Mouse (Mus musculus) liver, embryonic 13.5 days (tissue): ENCODE measurements around the gene Atp2a1. TPM values are rescaled to one million over a fixed set of nuclear protein-coding genes. Genes with fewer than 3 reads are reported as not detected.

Experiments
- ATAC-seq: fragments of 200-750 bp; cut with Nextera tagmentation; 2 replicates; pipeline ENCODE4 v1.8.0; 2017; ENCODE audit warnings: low read depth, mild to moderate bottlenecking, moderate number of reproducible peaks, moderate library complexity
- DNase-seq: peaks from one replicate; pipeline ENCODE4 v3.0.0; 2022
- H3K27ac ChIP-seq: fragments of 300-500 bp; sonication (generic); 2 replicates; pipeline ENCODE4 v1.5.1; 2015; ENCODE audit warnings: moderate library complexity, mild to moderate bottlenecking, inconsistent platforms
- H3K27me3 ChIP-seq: fragments of 300-500 bp; sonication (generic); 2 replicates; pipeline ENCODE4 v1.6.1; 2015; ENCODE audit warnings: mild to moderate bottlenecking, inconsistent platforms
- H3K36me3 ChIP-seq: fragments of 300-500 bp; sonication (generic); 2 replicates; pipeline ENCODE4 v1.6.1; 2015; ENCODE audit warnings: mild to moderate bottlenecking, inconsistent platforms
- H3K4me1 ChIP-seq: fragments of 300-500 bp; sonication (generic); replicated peaks from 2 replicates; pipeline ENCODE4 v1.6.1; 2015; ENCODE audit warnings: inconsistent platforms
- H3K4me2 ChIP-seq: fragments of 300-500 bp; sonication (generic); 2 replicates; pipeline ENCODE4 v1.6.1; 2015; ENCODE audit warnings: inconsistent platforms, mild to moderate bottlenecking, moderate library complexity
- H3K4me3 ChIP-seq: fragments of 300-500 bp; sonication (generic); replicated peaks from 2 replicates; pipeline ENCODE4 v1.5.1; 2015; ENCODE audit warnings: mild to moderate bottlenecking, inconsistent platforms
- H3K9ac ChIP-seq: fragments of 300-500 bp; sonication (generic); 2 replicates; pipeline ENCODE4 v1.6.1; 2015; ENCODE audit warnings: mild to moderate bottlenecking, inconsistent platforms
- H3K9me3 ChIP-seq: fragments of 300-500 bp; sonication (generic); replicated peaks from 2 replicates; pipeline ENCODE4 v1.6.1; 2016; ENCODE audit warnings: inconsistent platforms
- WGBS: fragments of 180-500 bp; shearing (Covaris S2); methylation state at CpG from one replicate; pipeline ENCODE4 v1.1.7; 2015; ENCODE audit not compliant: insufficient replicate concordance; 5-methylcytosine and 5-hydroxymethylcytosine counted together
- polyA plus RNA-seq: library from polyadenylated mRNA; unstranded; fragments of >200 nt; fragmentation: Nextera tagmentation; extraction: Ambion mirVana; gene quantifications from 2 replicates; pipeline ENCODE4 v1.2.1, GENCODE M21; 2015

Gene Atp2a1
- polyA plus RNA-seq, 1 experiment from 2014 or later, result 2.4 TPM

DNA sequence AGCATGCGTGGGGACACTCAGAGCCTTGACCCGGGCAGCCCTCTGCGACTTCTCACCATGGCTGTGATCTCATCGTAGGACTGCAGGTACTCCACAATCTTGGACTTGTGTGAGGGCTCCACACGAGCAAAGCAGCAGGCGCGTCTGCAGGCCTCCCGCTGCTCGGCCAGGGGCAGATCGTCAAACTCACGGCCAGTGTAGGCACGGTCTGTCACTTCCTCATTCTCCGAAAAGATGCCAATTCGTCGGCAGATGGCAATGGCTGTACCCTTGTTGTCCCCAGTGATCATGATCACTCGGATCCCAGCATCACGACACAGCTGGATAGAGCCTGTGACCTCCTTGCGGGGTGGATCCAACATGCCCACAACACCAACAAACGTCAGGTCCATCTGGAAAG lies 14.4 kb downstream of the Atp2a1 start:
- DNase-seq (no peak), ATAC-seq (no peak)
- H3K36me3 ChIP-seq, result peaks cover 24% of the 10 kb centered on the region
- no peaks in the 10 kb centered on the region for H3K9me3 ChIP-seq
- 72% methylated on average over 19 of the region's 19 CpGs for WGBS
- no peak overlapping the region for H3K9ac ChIP-seq
- no peak overlapping the region for H3K4me2 ChIP-seq
- no peaks in the 10 kb centered on the region for H3K27me3 ChIP-seq
- H3K27ac ChIP-seq, result no peak overlapping the region
- H3K4me1 ChIP-seq, result no peaks in the 10 kb centered on the region
- H3K4me3 ChIP-seq, result no peak overlapping the region

GRCm38 (mm10) chr7:126446217-126446616 lies 16.7 kb downstream of the Atp2a1 start:
- 90% methylated on average over 21 of the region's 21 CpGs for WGBS
- no peaks in the 10 kb centered on the region for H3K9me3 ChIP-seq

GRCm38 (mm10) chr7:126445104-126445815 lies 17.6 kb downstream of the Atp2a1 start:
- H3K4me2 ChIP-seq, result no peak overlapping the region
- H3K27me3 ChIP-seq, result no peaks in the 10 kb centered on the region
- ATAC-seq (no peak), DNase-seq (no peak)
- H3K9ac ChIP-seq, result no peak overlapping the region
- H3K36me3 ChIP-seq, result peaks cover 24% of the 10 kb centered on the region
- no peak overlapping the region for H3K27ac ChIP-seq
- 80% methylated on average over 15 of the region's 15 CpGs for WGBS
- no peaks in the 10 kb centered on the region for H3K4me1 ChIP-seq
- no peaks in the 10 kb centered on the region for H3K9me3 ChIP-seq
- no peak overlapping the region for H3K4me3 ChIP-seq

More at GRCm38 (mm10) chr7:126446217-126446616, 16.7 kb downstream of the Atp2a1 start:
- H3K27ac ChIP-seq, result no peak overlapping the region
- no peaks in the 10 kb centered on the region for H3K27me3 ChIP-seq
- no peak overlapping the region for H3K9ac ChIP-seq
- no peaks in the 10 kb centered on the region for H3K4me1 ChIP-seq
- peaks cover 24% of the 10 kb centered on the region for H3K36me3 ChIP-seq
- H3K4me3 ChIP-seq, result no peak overlapping the region
- DNase-seq, result no peak
- no peak for ATAC-seq
- no peak overlapping the region for H3K4me2 ChIP-seq

- WGBS, result 88% methylated on average over 9 of the region's 9 CpGs
- no peak for DNase-seq
Observed at GRCm38 (mm10) chr7:126444536-126444935, 18.4 kb downstream of the Atp2a1 start.

DNA sequence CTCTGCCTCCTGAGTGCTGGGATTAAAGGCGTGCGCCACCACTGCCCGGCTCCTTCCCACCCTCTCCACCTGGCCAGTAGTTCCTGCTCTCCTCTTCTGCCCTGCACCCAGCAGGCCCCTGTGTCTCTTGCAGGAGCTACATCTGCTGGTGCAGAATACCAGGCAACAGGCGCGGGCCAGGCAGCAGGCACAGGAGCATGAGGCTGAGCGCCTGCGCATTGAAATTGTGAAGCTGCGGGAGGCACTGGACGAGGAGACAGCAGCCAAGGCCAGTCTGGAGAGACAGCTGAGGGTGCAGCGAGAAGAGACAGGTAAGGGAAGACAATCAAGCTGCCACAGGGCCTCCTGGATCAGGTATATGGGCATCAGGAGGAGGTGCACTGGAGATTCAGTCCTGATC lies 18.9 kb downstream of the Atp2a1 start:
- no peak for ATAC-seq

More at GRCm38 (mm10) chr7:126444536-126444935, 18.4 kb downstream of the Atp2a1 start:
- Histone ChIP-seq H3K9ac (no peak overlapping the region; the same call in 1 of the 2 replicates), H3K36me3 (peaks cover 24% of the 10 kb centered on the region), H3K27ac (no peak overlapping the region), H3K4me3 (no peak overlapping the region), H3K4me2 (no peak overlapping the region), H3K9me3 (no peaks in the 10 kb centered on the region), H3K27me3 (no peaks in the 10 kb centered on the region), H3K4me1 (no peaks in the 10 kb centered on the region)
- ATAC-seq, result no peak

GRCm38 (mm10) chr7:126440134-126440533 lies 22.8 kb downstream of the Atp2a1 start:
- ATAC-seq (no peak), DNase-seq (no peak)
- Histone ChIP-seq H3K4me1 (no peaks in the 10 kb centered on the region), H3K4me2 (no peak overlapping the region), H3K9me3 (no peaks in the 10 kb centered on the region), H3K27me3 (no peaks in the 10 kb centered on the region), H3K9ac (no peak overlapping the region), H3K4me3 (no peak overlapping the region), H3K27ac (no peak overlapping the region), H3K36me3 (peaks cover 12% of the 10 kb centered on the region)
- WGBS, result 80% methylated on average over 9 of the region's 9 CpGs

More for the DNA sequence above, 18.9 kb downstream of the Atp2a1 start:
- no peak for DNase-seq
- Histone ChIP-seq H3K27me3 (no peaks in the 10 kb centered on the region), H3K4me3 (no peak overlapping the region), H3K9ac (no peak overlapping the region), H3K36me3 (peaks cover 24% of the 10 kb centered on the region), H3K4me2 (no peak overlapping the region), H3K4me1 (no peaks in the 10 kb centered on the region), H3K27ac (no peak overlapping the region), H3K9me3 (no peaks in the 10 kb centered on the region)
- 85% methylated on average over 10 of the region's 10 CpGs for WGBS

GRCm38 (mm10) chr7:126436851-126437250 lies 26.1 kb downstream of the Atp2a1 start:
- Histone ChIP-seq H3K9ac (no peak overlapping the region), H3K27ac (no peak overlapping the region), H3K4me2 (no peak overlapping the region), H3K4me1 (0 out of 2 replicates have a peak, but pooled peaks cover under 1% of the 10 kb centered on the region), H3K4me3 (no peak overlapping the region), H3K27me3 (no peaks in the 10 kb centered on the region), H3K9me3 (no peaks in the 10 kb centered on the region), H3K36me3 (0 out of 2 replicates have a peak, but pooled peaks cover 5% of the 10 kb centered on the region)
- peak; percentile 34 for DNase-seq
- peak; percentile 47; the same call in 1 of the 2 replicates for ATAC-seq
- 21% methylated on average over 8 of the region's 8 CpGs for WGBS

DNA sequence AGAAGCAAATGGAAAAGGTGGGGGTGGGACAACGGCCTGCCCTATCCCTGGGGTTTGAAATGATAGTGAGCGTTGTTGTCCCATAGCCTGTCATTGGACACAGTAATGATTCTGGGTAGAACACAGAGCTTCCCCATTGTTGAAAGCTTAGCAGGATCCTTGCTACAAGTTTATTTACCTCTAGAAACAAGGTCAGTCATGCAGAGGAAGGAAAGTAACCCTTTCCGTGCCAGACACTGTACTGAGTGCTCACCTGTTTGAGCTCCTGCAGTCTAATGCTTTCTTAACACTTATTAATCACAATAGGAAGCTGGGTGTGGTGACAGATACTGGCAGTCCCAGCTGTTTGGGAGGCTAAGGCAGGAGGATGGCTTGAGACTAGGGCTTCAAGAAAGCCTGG lies 27.1 kb downstream of the Atp2a1 start:
- H3K9ac ChIP-seq, result no peak overlapping the region
- no peak overlapping the region for H3K4me2 ChIP-seq
- no peaks in the 10 kb centered on the region for H3K27me3 ChIP-seq
- H3K9me3 ChIP-seq, result no peaks in the 10 kb centered on the region
- H3K27ac ChIP-seq, result no peak overlapping the region
- H3K36me3 ChIP-seq, result 0 out of 2 replicates have a peak, but pooled peaks cover 5% of the 10 kb centered on the region
- ATAC-seq, result no peak
- H3K4me3 ChIP-seq, result no peak overlapping the region
- WGBS, result 77% methylated on average over 3 of the region's 3 CpGs
- DNase-seq, result no peak
- peaks cover 3% of the 10 kb centered on the region; the same call in 1 of the 2 replicates for H3K4me1 ChIP-seq

DNA sequence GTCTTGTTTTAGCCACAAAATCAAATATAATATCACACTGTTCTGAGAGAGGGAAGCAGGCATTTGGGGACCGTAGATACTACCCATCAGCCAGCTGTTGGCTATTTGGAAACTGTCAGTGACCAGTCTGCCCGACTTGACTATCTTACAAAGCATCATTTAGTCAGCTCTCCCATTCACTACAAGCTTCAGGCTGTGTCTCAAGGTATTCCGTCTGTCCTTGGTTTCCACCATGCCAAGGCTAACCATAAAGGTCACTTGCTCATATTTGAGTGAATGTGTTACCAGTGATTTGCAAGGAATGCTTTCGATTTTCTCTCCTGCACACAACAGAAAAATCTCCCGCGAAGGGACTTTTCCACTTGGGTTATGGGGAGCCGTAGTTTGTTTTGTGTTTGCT lies 28.2 kb downstream of the Atp2a1 start:
- 80% methylated on average over 7 of the region's 7 CpGs for WGBS

GRCm38 (mm10) chr7:126430167-126430566 lies 32.7 kb downstream of the Atp2a1 start:
- Histone ChIP-seq H3K4me1 (peaks cover 28% of the 10 kb centered on the region), H3K27ac (no peak overlapping the region), H3K4me3 (no peak overlapping the region), H3K9me3 (no peaks in the 10 kb centered on the region), H3K36me3 (0 out of 2 replicates have a peak, but pooled peaks cover 5% of the 10 kb centered on the region), H3K4me2 (peak overlapping the region; percentile 96), H3K27me3 (no peaks in the 10 kb centered on the region), H3K9ac (no peak overlapping the region)
- DNase-seq, result no peak
- no peak for ATAC-seq

More for the DNA sequence above, 28.2 kb downstream of the Atp2a1 start:
- H3K9ac ChIP-seq, result no peak overlapping the region
- H3K4me3 ChIP-seq, result no peak overlapping the region
- H3K27me3 ChIP-seq, result no peaks in the 10 kb centered on the region
- H3K9me3 ChIP-seq, result no peaks in the 10 kb centered on the region
- no peak overlapping the region for H3K27ac ChIP-seq
- H3K36me3 ChIP-seq, result 0 out of 2 replicates have a peak, but pooled peaks cover 5% of the 10 kb centered on the region
- peaks cover 7% of the 10 kb centered on the region for H3K4me1 ChIP-seq
- DNase-seq (no peak), ATAC-seq (no peak)
- no peak overlapping the region for H3K4me2 ChIP-seq

DNA sequence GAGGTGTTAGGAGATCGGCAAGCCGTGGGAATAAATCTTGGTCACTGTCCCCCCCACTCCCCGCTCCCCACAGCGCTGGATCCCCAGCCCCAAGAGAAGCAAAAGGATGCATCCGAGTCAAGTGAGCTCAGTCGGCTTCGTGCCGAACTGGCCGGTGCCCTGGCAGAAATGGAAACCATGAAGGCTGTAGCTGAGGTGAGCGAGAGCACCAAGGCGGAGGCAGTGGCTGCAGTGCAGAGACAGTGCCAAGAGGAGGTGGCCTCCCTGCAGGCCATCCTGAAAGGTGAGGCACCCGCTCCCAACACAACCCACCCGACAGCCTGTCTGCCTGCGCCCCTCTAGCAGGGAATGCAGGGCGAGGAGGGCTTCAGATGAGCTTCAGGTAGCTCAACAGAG lies 33.4 kb downstream of the Atp2a1 start:
- Histone ChIP-seq H3K9ac (peak overlapping the region; percentile 81), H3K4me2 (peak overlapping the region; percentile 96), H3K4me3 (peak overlapping the region; percentile 74), H3K4me1 (peaks cover 28% of the 10 kb centered on the region), H3K27ac (0 out of 2 replicates have a peak overlapping the region, but pooled peaks have one; percentile 5), H3K36me3 (0 out of 2 replicates have a peak, but pooled peaks cover 5% of the 10 kb centered on the region), H3K9me3 (no peaks in the 10 kb centered on the region), H3K27me3 (no peaks in the 10 kb centered on the region)
- ATAC-seq (no peak), DNase-seq (no peak)
- 33% methylated on average over 15 of the region's 15 CpGs for WGBS
